Mouse (Mus musculus): ENCODE measurements around the gene Dagla. TPM values are rescaled to one million over a fixed set of nuclear protein-coding genes. Genes with fewer than 3 reads are reported as not detected.
A peak's percentile ranks its signal among the peaks of the same experiment; 100 is the strongest.

Dagla gene
- total RNA-seq, 2 experiments from 2014 or later = 84.2 to 85.4 TPM

- intact Hi-C loops (cut with DNase I) = no loop called here
- no peak for DNase-seq (ENCODE audit: low spot score in 2 of 2)
Observed at GRCm38 (mm10) chr19:10289609-10290150, 15.0 kb downstream of the Dagla start.

GRCm38 (mm10) chr19:10288125-10289040 is 16.3 kb downstream of the Dagla start:
- DNase-seq (ENCODE audit: low spot score in 2 of 2) = no peak
- intact Hi-C loops (cut with DNase I) = no loop called here

GRCm38 (mm10) chr19:10286458-10286872 is 18.2 kb downstream of the Dagla start:
- intact Hi-C loops (cut with DNase I) = no loop called here
- no peak for DNase-seq (ENCODE audit: low spot score in 2 of 2)

GRCm38 (mm10) chr19:10280771-10281540 is 23.7 kb downstream of the Dagla start:
- intact Hi-C loops (cut with DNase I) = no loop called here

GRCm38 (mm10) chr19:10279668-10280067 is 25.0 kb downstream of the Dagla start:
- DNase-seq (ENCODE audit: low spot score in 2 of 2) = no peak
- intact Hi-C loops (cut with DNase I) = no loop called here

More at GRCm38 (mm10) chr19:10280771-10281540, 23.7 kb downstream of the Dagla start:
- peak in 1 of 2 experiments; percentile 42 for DNase-seq (ENCODE audit: low spot score in 2 of 2)

- DNase-seq (ENCODE audit: low spot score in 2 of 2) = no peak
- intact Hi-C loops (cut with DNase I) = no loop called here
Observed at GRCm38 (mm10) chr19:10278669-10279324, 25.9 kb downstream of the Dagla start.

GRCm38 (mm10) chr19:10277759-10278158 is 26.9 kb downstream of the Dagla start:
- intact Hi-C loops (cut with DNase I) = no loop called here
- no peak for DNase-seq (ENCODE audit: low spot score in 2 of 2)

GRCm38 (mm10) chr19:10277331-10277730 is 27.3 kb downstream of the Dagla start:
- DNase-seq (ENCODE audit: low spot score in 2 of 2) = no peak
- intact Hi-C loops (cut with DNase I) = no loop called here

GRCm38 (mm10) chr19:10276483-10277144 is 28.1 kb downstream of the Dagla start:
- intact Hi-C loops (cut with DNase I) = no loop called here
- DNase-seq (ENCODE audit: low spot score in 2 of 2) = peak in 1 of 2 experiments; percentile 67

GRCm38 (mm10) chr19:10274056-10274455 is 30.6 kb downstream of the Dagla start:
- DNase-seq (ENCODE audit: low spot score in 2 of 2) = no peak
- intact Hi-C loops (cut with DNase I) = no loop called here

GRCm38 (mm10) chr19:10272746-10273145 is 31.9 kb downstream of the Dagla start:
- intact Hi-C loops (cut with DNase I) = no loop called here
- DNase-seq (ENCODE audit: low spot score in 2 of 2) = peak; percentile 69 to 83

- DNase-seq (ENCODE audit: low spot score in 2 of 2) = no peak
- intact Hi-C loops (cut with DNase I) = no loop called here
Observed at GRCm38 (mm10) chr19:10271592-10271991, 33.1 kb downstream of the Dagla start.

GRCm38 (mm10) chr19:10270356-10270755 is 34.3 kb downstream of the Dagla start:
- no peak for DNase-seq (ENCODE audit: low spot score in 2 of 2)
- intact Hi-C loops (cut with DNase I) = no loop called here

GRCm38 (mm10) chr19:10268851-10269250 is 35.8 kb downstream of the Dagla start:
- intact Hi-C loops (cut with DNase I) = no loop called here
- no peak for DNase-seq (ENCODE audit: low spot score in 2 of 2)

GRCm38 (mm10) chr19:10267953-10268352 is 36.7 kb downstream of the Dagla start:
- DNase-seq (ENCODE audit: low spot score in 2 of 2) = no peak
- intact Hi-C loops (cut with DNase I) = loop anchor here (2.0 kb wide), 1 partner anchor 37 kb away; the partner anchor contains the start of gene Dagla

GRCm38 (mm10) chr19:10267057-10267456 is 37.6 kb downstream of the Dagla start:
- no peak for DNase-seq (ENCODE audit: low spot score in 2 of 2)
- intact Hi-C loops (cut with DNase I) = loop anchor here (2.0 kb wide), 1 partner anchor 38 kb away; the partner anchor contains the start of gene Dagla

GRCm38 (mm10) chr19:10266196-10266850 is 38.4 kb downstream of the Dagla start:
- intact Hi-C loops (cut with DNase I) = loop anchor here (2.0 kb wide), 1 partner anchor 38 kb away; the partner anchor contains the start of gene Dagla
- peak; percentile 78 to 80 for DNase-seq (ENCODE audit: low spot score in 2 of 2)

- DNase-seq (ENCODE audit: low spot score in 2 of 2) = no peak
- intact Hi-C loops (cut with DNase I) = loop anchor here (5.0 kb wide), 1 partner anchor 176 kb away; no protein-coding TSS in a partner anchor
Observed at GRCm38 (mm10) chr19:10261369-10261768, 43.3 kb downstream of the Dagla start.
